ENCODE assay signal across 8 mouse cellular contexts in the genomic region with DNA sequence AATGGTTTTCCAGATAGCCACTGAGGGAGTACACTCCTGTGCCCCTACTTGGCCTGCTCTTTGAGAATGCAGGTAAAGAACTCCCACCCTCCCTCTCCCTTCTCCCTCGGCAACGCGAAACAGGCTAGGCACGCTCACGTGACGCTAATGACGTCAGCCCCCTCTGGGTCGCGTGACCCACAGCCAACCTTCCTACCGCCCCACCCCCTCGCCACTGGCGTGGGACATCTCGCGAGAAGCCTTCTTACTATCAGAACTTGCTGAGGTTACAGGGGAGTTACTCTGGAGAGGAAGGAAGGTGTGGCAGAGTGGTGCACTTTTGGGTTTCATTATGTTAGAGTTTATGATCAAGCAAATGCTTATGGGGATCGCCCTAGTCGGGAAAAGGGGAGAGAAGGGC. TPM values are rescaled to one million over a fixed set of nuclear protein-coding genes. Genes with fewer than 3 reads are reported as not detected.
DNase-seq lines count a peak whose midpoint lies in the region; ATAC-seq lines count a peak whose summit lies in the region.

A gene (plus strand): TSS at position 217 of the 400 bp plus-strand sequence.

- H3K9ac ChIP-seq in hindbrain, embryonic 13.5 days: peak within 1 kb of the TSS; percentile 92

- H3K4me2 ChIP-seq in hindbrain, embryonic 13.5 days: peak within 1 kb of the TSS; percentile 81

- H3K36me3 ChIP-seq in hindbrain, embryonic 13.5 days: no peaks in the 10 kb centered on the region

- peak; percentile 94 for ATAC-seq in hindbrain, embryonic 13.5 days (ENCODE audit: low FRiP score)

- H3K4me1 ChIP-seq in hindbrain, embryonic 13.5 days (replicated peaks): peaks cover 11% of the 10 kb centered on the region; the same call in 1 of the 2 replicates

- H3K9me3 ChIP-seq in hindbrain, embryonic 13.5 days: no peaks in the 10 kb centered on the region

- H3K27me3 ChIP-seq in hindbrain, embryonic 13.5 days: 0 out of 2 replicates have a peak, but pooled peaks cover 3% of the 10 kb centered on the region

- DNase-seq in WW6 (ENCODE audit: low read depth, low spot score): peak; percentile 95
- peak; percentile 96 to 98 for DNase-seq in cerebellum, postnatal 36 days
- DNase-seq in frontal cortex, postnatal 25 days (ENCODE audit: low spot score in 2 of 2): peak; percentile 89 to 90
- DNase-seq in layer of hippocampus, postnatal 14 days (ENCODE audit: low spot score in 2 of 2): peak; percentile 85 to 91
- DNase-seq in lung, postnatal 10 days: peak; percentile 99
- peak; percentile 93 for DNase-seq in ovary, postnatal 14 days (ENCODE audit: low spot score)
- peak; percentile 97 to 98 for DNase-seq in thymus, postnatal 10 days (ENCODE audit: low spot score in 2 of 2)

- peak within 1 kb of the TSS; percentile 96 for H3K27ac ChIP-seq in hindbrain, embryonic 13.5 days

- under 1% methylated on average over 16 of the region's 16 CpGs for WGBS in hindbrain, embryonic 13.5 days

- peak within 1 kb of the TSS; percentile 90 for H3K4me3 ChIP-seq in hindbrain, embryonic 13.5 days

RNA-seq across cellular contexts. Expression of the gene that starts here (rescaled TPM):
- polyA plus RNA-seq in hindbrain, embryonic 13.5 days (2015; fragmentation: Nextera tagmentation; extraction: Ambion mirVana): 43.1 and 44.8 TPM in 2 replicates
- 10 to 100 TPM; 43.2 to 64.1 TPM for total RNA-seq in layer of hippocampus, postnatal 14 days (2021)

Comparison
In these comparisons a context has a peak if more than half of its experiments do, and no peak if none do; other contexts are left out.
1. Peak in every context shown above with its lines: DNase-seq, ATAC-seq, H3K4me3 ChIP-seq and H3K27ac ChIP-seq.